Mouse (Mus musculus) lung, postnatal 14 days (tissue): ENCODE measurements around the gene Usp21.
"Not testable (repeated sequence)": the region's sequence is repeated elsewhere in the genome, so short reads cannot be mapped to it uniquely, and the experiment has no call there.

Source experiments
- DNase-seq: peaks from one replicate; pipeline ENCODE4 v3.0.0; 2021

Usp21 gene

GRCm38 (mm10) chr1:171287136-171288081, at the start of gene Usp21:
Gene Usp21, minus strand, starts transcription at chr1:171287991.
- DNase-seq, result peak; percentile 93

- DNase-seq, result no peak
Observed at GRCm38 (mm10) chr1:171330216-171330560, 42.4 kb upstream of the Usp21 start.

GRCm38 (mm10) chr1:171329433-171330215, 41.8 kb upstream of the Usp21 start:
- DNase-seq, result peak; percentile 81

GRCm38 (mm10) chr1:171328839-171329432, 41.1 kb upstream of the Usp21 start, which contains the start of gene Dedd:
Gene Dedd, plus strand, starts transcription at chr1:171329145.
- peak; percentile 88 for DNase-seq

- no peak for DNase-seq
Observed at GRCm38 (mm10) chr1:171328244-171328643, 40.5 kb upstream of the Usp21 start.

GRCm38 (mm10) chr1:171326588-171326987, 38.8 kb upstream of the Usp21 start:
- not testable (repeated sequence) for DNase-seq

GRCm38 (mm10) chr1:171325571-171325970, 37.8 kb upstream of the Usp21 start:
- DNase-seq, result no peak

- no peak for DNase-seq
Observed at GRCm38 (mm10) chr1:171322012-171322411, 34.2 kb upstream of the Usp21 start.

- no peak for DNase-seq
Observed at GRCm38 (mm10) chr1:171321415-171321814, 33.6 kb upstream of the Usp21 start.

GRCm38 (mm10) chr1:171320151-171320550, 32.4 kb upstream of the Usp21 start:
- DNase-seq, result no peak

- DNase-seq, result no peak
Observed at GRCm38 (mm10) chr1:171319748-171320147, 32.0 kb upstream of the Usp21 start.

GRCm38 (mm10) chr1:171309321-171309720, 21.5 kb upstream of the Usp21 start:
- no peak for DNase-seq

- not testable (repeated sequence) for DNase-seq
Observed at GRCm38 (mm10) chr1:171306157-171306556, 18.4 kb upstream of the Usp21 start.

GRCm38 (mm10) chr1:171298226-171298625, 10.4 kb upstream of the Usp21 start:
- no peak for DNase-seq

GRCm38 (mm10) chr1:171295063-171295402, 7.2 kb upstream of the Usp21 start:
- DNase-seq, result no peak

GRCm38 (mm10) chr1:171294298-171295062, 6.7 kb upstream of the Usp21 start, which contains the start of gene Ufc1:
Gene Ufc1, minus strand, starts transcription at chr1:171295024.
- DNase-seq, result peak; percentile 81

- DNase-seq, result no peak
Observed at GRCm38 (mm10) chr1:171293906-171294297, 6.1 kb upstream of the Usp21 start.

- no peak for DNase-seq
Observed at GRCm38 (mm10) chr1:171293351-171293750, 5.6 kb upstream of the Usp21 start.

- no peak for DNase-seq
Observed at GRCm38 (mm10) chr1:171288328-171288727, 537 bp upstream of the Usp21 start.

- DNase-seq, result no peak
Observed at GRCm38 (mm10) chr1:171286517-171286916, 1.3 kb downstream of the Usp21 start.

GRCm38 (mm10) chr1:171285096-171285892, 2.5 kb downstream of the Usp21 start:
- no peak for DNase-seq

GRCm38 (mm10) chr1:171284491-171284890, 3.3 kb downstream of the Usp21 start:
- DNase-seq, result no peak
